Comparison of ENCODE assay signal across 8 mouse cellular contexts in genomic region chr8:11634331-11635011, GRCm38 (mm10). TPM values are rescaled to one million over a fixed set of nuclear protein-coding genes. Genes with fewer than 3 reads are reported as not detected.
A peak's percentile ranks its signal among the peaks of the same experiment; 100 is the strongest.
DNase-seq lines count a peak whose midpoint lies in the region; ATAC-seq and TF ChIP-seq lines count a peak whose summit lies in the region.

No protein-coding gene starts in this region.

- peak overlapping the region; percentile 85 for H3K9ac ChIP-seq in embryonic facial prominence, embryonic 12.5 days
- H3K9ac ChIP-seq in intestine, postnatal 0 days (ENCODE audit: low read depth, low read length): peak overlapping the region; percentile 65
- peak overlapping the region; percentile 89 for H3K9ac ChIP-seq in neural tube, embryonic 12.5 days

- peaks cover 31% of the 10 kb centered on the region for H3K4me1 ChIP-seq in embryonic facial prominence, embryonic 12.5 days
- H3K4me1 ChIP-seq in intestine, postnatal 0 days (replicated peaks; ENCODE audit: control insufficient read depth, insufficient read depth, low read length): no peaks in the 10 kb centered on the region
- H3K4me1 ChIP-seq in neural tube, embryonic 12.5 days: peaks cover 28% of the 10 kb centered on the region

- DNase-seq in embryo, embryonic 10.5 days (ENCODE audit: low spot score): peak; percentile 23
- no peak for DNase-seq in embryo, embryonic 11 days
- peak; percentile 61 for DNase-seq in 3T3-L1 (ENCODE audit: low read depth, low spot score)
- DNase-seq in layer of hippocampus, postnatal 25 days (ENCODE audit: extremely low spot score in 1 of 2, low spot score in 1 of 2): no peak
- DNase-seq in adrenal gland, postnatal 10 days: no peak

- H3K27ac ChIP-seq in embryonic facial prominence, embryonic 12.5 days: peak overlapping the region; percentile 98
- peak overlapping the region; percentile 94 for H3K27ac ChIP-seq in intestine, postnatal 0 days (ENCODE audit: low read depth, low read length)
- H3K27ac ChIP-seq in neural tube, embryonic 12.5 days: no peak overlapping the region

- H3K4me2 ChIP-seq in embryonic facial prominence, embryonic 12.5 days (replicated peaks): peak overlapping the region; percentile 71
- peak overlapping the region; percentile 95 for H3K4me2 ChIP-seq in intestine, postnatal 0 days (replicated peaks; ENCODE audit: low read depth)
- H3K4me2 ChIP-seq in neural tube, embryonic 12.5 days (replicated peaks): peak overlapping the region; percentile 90

- no peaks in the 10 kb centered on the region for H3K9me3 ChIP-seq in embryonic facial prominence, embryonic 12.5 days
- no peaks in the 10 kb centered on the region for H3K9me3 ChIP-seq in intestine, postnatal 0 days (ENCODE audit: control insufficient read depth)
- H3K9me3 ChIP-seq in neural tube, embryonic 12.5 days: no peaks in the 10 kb centered on the region

- H3K4me3 ChIP-seq in embryonic facial prominence, embryonic 12.5 days: peak overlapping the region; percentile 82
- peak overlapping the region; percentile 92 for H3K4me3 ChIP-seq in intestine, postnatal 0 days (ENCODE audit: low read depth, low read length)
- H3K4me3 ChIP-seq in neural tube, embryonic 12.5 days: peak overlapping the region; percentile 78

- WGBS in embryonic facial prominence, embryonic 12.5 days: under 1% methylated on average over 39 of the region's 39 CpGs
- under 1% methylated on average over 39 of the region's 39 CpGs for WGBS in intestine, postnatal 0 days
- WGBS in neural tube, embryonic 12.5 days: 2% methylated on average over 39 of the region's 39 CpGs

- no peak for TF ChIP-seq CTCF in intestine, postnatal 0 days (IDR thresholded peaks at IDR 0.05; ENCODE audit: low read depth)

- peaks cover 25% of the 10 kb centered on the region for H3K36me3 ChIP-seq in embryonic facial prominence, embryonic 12.5 days
- peaks cover 16% of the 10 kb centered on the region for H3K36me3 ChIP-seq in intestine, postnatal 0 days (ENCODE audit: control insufficient read depth, insufficient read depth)
- H3K36me3 ChIP-seq in neural tube, embryonic 12.5 days: peaks cover 27% of the 10 kb centered on the region

- H3K27me3 ChIP-seq in embryonic facial prominence, embryonic 12.5 days: no peaks in the 10 kb centered on the region
- H3K27me3 ChIP-seq in intestine, postnatal 0 days (replicated peaks; ENCODE audit: control insufficient read depth, insufficient read depth, low read length): no peaks in the 10 kb centered on the region
- H3K27me3 ChIP-seq in neural tube, embryonic 12.5 days (replicated peaks): no peaks in the 10 kb centered on the region

- ATAC-seq in embryonic facial prominence, embryonic 12.5 days (ENCODE audit: insufficient number of reproducible peaks, insufficient read depth, low FRiP score, low TSS enrichment): no peak
- ATAC-seq in intestine, postnatal 0 days: no peak
- ATAC-seq in neural tube, embryonic 12.5 days (ENCODE audit: low FRiP score, low read depth): peak; percentile 15

RNA-seq across cellular contexts. Expression of gene Ankrd10, which starts 1.1 kb away (rescaled TPM):
- polyA plus RNA-seq in embryonic facial prominence, embryonic 12.5 days (2016; fragmentation: Nextera tagmentation; extraction: Ambion mirVana): 112 and 119 TPM in 2 replicates
- polyA plus RNA-seq in intestine, postnatal 0 days (2015; fragmentation: Nextera tagmentation; extraction: Ambion mirVana): 24.2 and 25.5 TPM in 2 replicates
- polyA plus RNA-seq in neural tube, embryonic 12.5 days (2016; fragmentation: Nextera tagmentation; extraction: Ambion mirVana): 101 and 103 TPM in 2 replicates
- 10 to 100 TPM; 55.3 to 67.2 TPM for total RNA-seq in layer of hippocampus, postnatal 25 days (2021)
- total RNA-seq in adrenal gland, postnatal 10 days (2021): 10 to 100 TPM; 48.7 to 78.5 TPM

Comparison
In these comparisons a context has a peak if more than half of its experiments do, and no peak if none do; other contexts are left out.
1. DNase-seq: peak in embryo, embryonic 10.5 days (single experiment) and 3T3-L1 (single experiment); none in embryo, embryonic 11 days (single experiment), layer of hippocampus, postnatal 25 days (0 of 2) and adrenal gland, postnatal 10 days (single experiment).
2. Peak in every context shown above with its lines, with median percentiles within 50 percentile points of each other: H3K4me2 ChIP-seq, H3K4me3 ChIP-seq and H3K9ac ChIP-seq.